Mouse (Mus musculus) T-helper 17 cell (primary cell): ENCODE measurements around the gene Lce1g.

Experiments
- in situ Hi-C, 2 experiments: fragments of 300-600 bp; cut with MboI, MseI; formaldehyde crosslinking; loops; 1 replicate in 1 of 2; 2 replicates in 1 of 2; pipeline ENCODE4 v1.15.1; 2025; ENCODE audit warnings: high pct_unique_total_duplicates in 2 of 2

Lce1g gene

GRCm38 (mm10) chr3:92752238-92752637 lies at the start of gene Lce1g:
Gene Lce1g (minus strand): TSS chr3:92752338.
- in situ Hi-C loops = no loop called here

GRCm38 (mm10) chr3:92790414-92790813 lies 38.3 kb upstream of the Lce1g start, which contains the start of gene Lce1j:
Gene Lce1j (minus strand): TSS chr3:92790514.
- in situ Hi-C loops = no loop called here

- in situ Hi-C loops = loop anchor here in 1 of 2 experiments (10.0 kb wide), 1 partner anchor 624 kb away; no protein-coding TSS in a partner anchor
Observed at GRCm38 (mm10) chr3:92778799-92779198, 26.7 kb upstream of the Lce1g start, which contains the start of gene Lce1i. Gene Lce1i (minus strand): TSS chr3:92778899.

- in situ Hi-C loops = loop anchor here in 1 of 2 experiments (10.0 kb wide), 1 partner anchor 617 kb away; no protein-coding TSS in a partner anchor
Observed at GRCm38 (mm10) chr3:92771573-92771972, 19.4 kb upstream of the Lce1g start.

GRCm38 (mm10) chr3:92764965-92765364 lies 12.8 kb upstream of the Lce1g start, which contains the start of gene Lce1h:
Gene Lce1h (minus strand): TSS chr3:92765065.
- in situ Hi-C loops = no loop called here

GRCm38 (mm10) chr3:92753197-92753596 lies 1.1 kb upstream of the Lce1g start:
- in situ Hi-C loops = no loop called here

GRCm38 (mm10) chr3:92738996-92739395 lies 13.1 kb downstream of the Lce1g start, which contains the start of gene Gm38119:
Gene Gm38119 (minus strand): TSS chr3:92739096.
- in situ Hi-C loops = no loop called here

- in situ Hi-C loops = no loop called here
Observed at GRCm38 (mm10) chr3:92722631-92723030, 29.5 kb downstream of the Lce1g start.

- in situ Hi-C loops = no loop called here
Observed at GRCm38 (mm10) chr3:92720250-92720649, 31.9 kb downstream of the Lce1g start, which contains the start of gene Lce1f. Gene Lce1f (minus strand): TSS chr3:92720350.

GRCm38 (mm10) chr3:92715122-92715521 lies 37.0 kb downstream of the Lce1g start:
- in situ Hi-C loops = no loop called here

- in situ Hi-C loops = no loop called here
Observed at GRCm38 (mm10) chr3:92708974-92709373, 43.2 kb downstream of the Lce1g start, which contains the start of gene Lce1e. Gene Lce1e (minus strand): TSS chr3:92709074.
